ENCODE assay signal across 8 mouse cellular contexts in the genomic region with DNA sequence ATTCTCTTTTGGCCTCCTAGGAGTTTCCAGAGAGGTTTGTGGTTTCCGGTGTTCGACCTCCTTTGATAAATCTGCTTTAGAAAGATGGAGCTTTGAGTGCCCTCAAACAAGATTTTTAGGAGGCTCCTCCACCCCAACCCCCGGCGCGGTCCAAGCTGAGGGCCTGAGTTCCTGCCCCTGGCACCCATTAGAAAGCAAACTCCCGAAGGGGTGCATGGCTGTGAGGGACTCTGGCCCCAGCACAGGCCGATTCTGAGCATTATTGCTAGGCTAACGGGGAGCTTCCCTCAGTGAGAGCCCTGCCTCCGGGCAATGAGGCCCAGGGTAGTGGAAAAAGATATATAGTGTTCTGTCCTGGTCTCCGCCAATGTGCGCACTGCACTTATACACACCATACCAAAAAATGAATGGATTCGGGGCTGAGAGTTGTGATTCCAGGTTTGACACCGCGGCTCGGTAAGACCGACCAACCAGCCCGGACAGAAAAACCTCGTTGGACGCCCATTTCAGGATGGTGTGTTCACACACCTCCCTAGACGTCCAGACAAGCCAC. TPM values are rescaled to one million over a fixed set of nuclear protein-coding genes. Genes with fewer than 3 reads are reported as not detected.
DNase-seq lines count a peak whose midpoint lies in the region; ATAC-seq and TF ChIP-seq lines count a peak whose summit lies in the region.

No protein-coding gene starts in this region.

- H3K9me3 ChIP-seq in heart, embryonic 14.5 days (ENCODE audit: control insufficient read depth, low read length), result no peaks in the 10 kb centered on the region
- no peaks in the 10 kb centered on the region for H3K9me3 ChIP-seq in ES-E14 (ENCODE audit: control insufficient read depth, insufficient read depth, low read depth, low read length)
- no peaks in the 10 kb centered on the region for H3K9me3 ChIP-seq in forebrain, embryonic 12.5 days
- no peaks in the 10 kb centered on the region for H3K9me3 ChIP-seq in liver, embryonic 14.5 days (ENCODE audit: control insufficient read depth, low read length)

- in situ Hi-C loops in ES-E14 (cut with MboI; ENCODE audit: low sequenced_read_pairs in 2 of 2, unreplicated experiment in 2 of 2), result no loop called here

- H3K27me3 ChIP-seq in heart, embryonic 14.5 days (ENCODE audit: control insufficient read depth, insufficient read depth, low read length), result no peaks in the 10 kb centered on the region
- no peaks in the 10 kb centered on the region for H3K27me3 ChIP-seq in forebrain, embryonic 12.5 days
- no peaks in the 10 kb centered on the region; the same call in 1 of the 2 replicates for H3K27me3 ChIP-seq in liver, embryonic 14.5 days (ENCODE audit: control insufficient read depth, insufficient read depth, low read length)

- peak overlapping the region; percentile 99 for H3K4me2 ChIP-seq in heart, embryonic 14.5 days (ENCODE audit: low read length)
- peak overlapping the region; percentile 75 for H3K4me2 ChIP-seq in forebrain, embryonic 12.5 days
- peak overlapping the region; percentile 87 for H3K4me2 ChIP-seq in liver, embryonic 14.5 days (ENCODE audit: low read depth)

- peaks cover 9 to 17% of the 10 kb centered on the region in 2 experiments for H3K4me1 ChIP-seq in heart, embryonic 14.5 days (ENCODE audit: control insufficient read depth in 2 of 2, insufficient read depth in 2 of 2, low read length in 2 of 2)
- peaks cover 0 to 4% of the 10 kb centered on the region in 2 experiments; a peak in 2 of 4 replicates for H3K4me1 ChIP-seq in ES-E14 (ENCODE audit: control insufficient read depth in 2 of 2, insufficient read depth in 2 of 2, low read length in 2 of 2, poor library complexity in 1 of 2)
- peaks cover 11% of the 10 kb centered on the region; the same call in 1 of the 2 replicates for H3K4me1 ChIP-seq in forebrain, embryonic 12.5 days
- H3K4me1 ChIP-seq in liver, embryonic 14.5 days (replicated peaks; ENCODE audit: control insufficient read depth in 2 of 2, insufficient read depth in 2 of 2, low read length in 1 of 2), result 0 out of 4 replicates have a peak, but pooled peaks cover 0 to 2% of the 10 kb centered on the region in 2 experiments

- peak overlapping the region; percentile 88 to 92 for H3K27ac ChIP-seq in heart, embryonic 14.5 days (replicated peaks in 1 of 2; ENCODE audit: control insufficient read depth in 1 of 2, insufficient read depth in 1 of 2, low read depth in 2 of 2, low read length in 2 of 2)
- H3K27ac ChIP-seq in ES-E14 (ENCODE audit: insufficient read depth, low read depth, low read length, poor library complexity, severe bottlenecking), result no peak overlapping the region
- no peak overlapping the region for H3K27ac ChIP-seq in forebrain, embryonic 12.5 days
- H3K27ac ChIP-seq in liver, embryonic 14.5 days, result no peak overlapping the region

- peak overlapping the region; percentile 94 for H3K9ac ChIP-seq in heart, embryonic 14.5 days (ENCODE audit: low read length)
- H3K9ac ChIP-seq in ES-E14 (ENCODE audit: insufficient read depth, low read depth, low read length, poor library complexity, severe bottlenecking), result peak overlapping the region; percentile 71; the same call in 1 of the 2 replicates
- peak overlapping the region; percentile 82; the same call in 1 of the 2 replicates for H3K9ac ChIP-seq in forebrain, embryonic 12.5 days
- no peak overlapping the region for H3K9ac ChIP-seq in liver, embryonic 14.5 days (replicated peaks)

- no peak for DNase-seq in heart, postnatal 4 days
- DNase-seq in ES-E14 (ENCODE audit: low read depth, low spot score), result no peak
- DNase-seq in liver, embryonic 14.5 days (ENCODE audit: low read depth in 3 of 3, low spot score in 3 of 3), result no peak
- no peak for DNase-seq in retina, postnatal 1 day
- DNase-seq in kidney, postnatal 14 days, result no peak
- DNase-seq in right cerebral cortex, postnatal 4 days, result no peak

- H3K4me3 ChIP-seq in heart, embryonic 14.5 days (ENCODE audit: control insufficient read depth in 1 of 2, insufficient read depth in 1 of 2, low read depth in 1 of 2, low read length in 2 of 2), result peak overlapping the region; percentile 64 to 71
- H3K4me3 ChIP-seq in ES-E14 (ENCODE audit: insufficient read depth in 1 of 2, low read depth in 1 of 2, low read length in 2 of 2, poor library complexity in 1 of 2, severe bottlenecking in 1 of 2), result peak overlapping the region; percentile 64 to 77
- H3K4me3 ChIP-seq in forebrain, embryonic 12.5 days (replicated peaks), result peak overlapping the region; percentile 51; the same call in 1 of the 2 replicates
- H3K4me3 ChIP-seq in liver, embryonic 14.5 days (ENCODE audit: insufficient read depth in 1 of 2, low read depth in 2 of 2, low read length in 2 of 2), result no peak overlapping the region

- no peak for TF ChIP-seq CTCF in liver, embryonic 14.5 days (IDR thresholded peaks at IDR 0.05; ENCODE audit: low read depth)

- ATAC-seq in heart, embryonic 14.5 days (ENCODE audit: insufficient number of reproducible peaks, insufficient read depth, low FRiP score, low read depth), result no peak
- ATAC-seq in forebrain, embryonic 12.5 days (ENCODE audit: low FRiP score), result no peak; the same call in 1 of the 2 replicates
- ATAC-seq in liver, embryonic 14.5 days (ENCODE audit: insufficient read depth), result no peak

- 83% methylated on average over 20 of the region's 20 CpGs for WGBS in heart, embryonic 14.5 days
- WGBS in forebrain, embryonic 12.5 days, result 79% methylated on average over 20 of the region's 20 CpGs
- WGBS in liver, embryonic 14.5 days (ENCODE audit: insufficient replicate concordance), result 71% methylated on average over 20 of the region's 20 CpGs

- no peak for TF ChIP-seq EP300 in liver, embryonic 14.5 days (IDR thresholded peaks at IDR 0.05; ENCODE audit: low read depth)

- peaks cover 15% of the 10 kb centered on the region for H3K36me3 ChIP-seq in heart, embryonic 14.5 days (ENCODE audit: control insufficient read depth, insufficient read depth, low read length)
- H3K36me3 ChIP-seq in ES-E14 (ENCODE audit: control insufficient read depth, insufficient read depth, low read length, poor library complexity, severe bottlenecking), result peaks cover 3% of the 10 kb centered on the region; the same call in 1 of the 2 replicates
- peaks cover 13% of the 10 kb centered on the region; the same call in 1 of the 2 replicates for H3K36me3 ChIP-seq in forebrain, embryonic 12.5 days (replicated peaks)
- H3K36me3 ChIP-seq in liver, embryonic 14.5 days (replicated peaks; ENCODE audit: control insufficient read depth, insufficient read depth, low read depth), result no peaks in the 10 kb centered on the region

TF ChIP-seq in ES-E14, 5 proteins besides CTCF, POLR2A, EP300 and RAD21:
- no peak for TF ChIP-seq ZNF384 (IDR thresholded peaks at IDR 0.05; ENCODE audit: low read depth, low read length)
- TF ChIP-seq CHD2 (IDR thresholded peaks at IDR 0.05; ENCODE audit: low read depth, low read length), result no peak
- no peak for TF ChIP-seq MAFK (IDR thresholded peaks at IDR 0.05; ENCODE audit: insufficient read depth, low read depth, low read length)
- TF ChIP-seq ZC3H11A (IDR thresholded peaks at IDR 0.05; ENCODE audit: borderline replicate concordance, low read depth, low read length), result no peak
- no peak for TF ChIP-seq HCFC1 (IDR thresholded peaks at IDR 0.05; ENCODE audit: borderline replicate concordance, insufficient read depth, low read length)

RNA-seq across cellular contexts. Expression of a gene that starts 14.7 kb away (rescaled TPM):
- 63.1 and 66.7 TPM in 2 replicates for polyA plus RNA-seq in heart, embryonic 14.5 days (2014; fragmentation: Nextera tagmentation; extraction: Ambion mirVana)
- total RNA-seq in heart, postnatal 4 days (2021), result 10 to 100 TPM; 20.4 to 20.6 TPM
- total RNA-seq in ES-E14 (2012; rRNA removed), result 93.7 and 126 TPM in 2 replicates
- 116 and 127 TPM in 2 replicates for polyA plus RNA-seq in forebrain, embryonic 12.5 days (2016; fragmentation: Nextera tagmentation; extraction: Ambion mirVana)
- polyA plus RNA-seq in liver, embryonic 14.5 days (2012; rRNA removed), result 4.3 and 7.3 TPM in 2 replicates
- polyA plus RNA-seq in liver, embryonic 14.5 days (2014; fragmentation: Nextera tagmentation; extraction: Ambion mirVana), result 13.3 and 13.6 TPM in 2 replicates

RNA-seq across cellular contexts. Expression of a gene that starts 32.2 kb away (rescaled TPM):
- polyA plus RNA-seq in heart, embryonic 14.5 days (2014; fragmentation: Nextera tagmentation; extraction: Ambion mirVana), result 1.8 and 2.0 TPM in 2 replicates
- 1 to 10 TPM; 1.5 to 1.7 TPM for total RNA-seq in heart, postnatal 4 days (2021)
- 0.58 and 0.74 TPM in 2 replicates for total RNA-seq in ES-E14 (2012; rRNA removed)
- polyA plus RNA-seq in forebrain, embryonic 12.5 days (2016; fragmentation: Nextera tagmentation; extraction: Ambion mirVana), result 1.3 and 1.6 TPM in 2 replicates
- 0.03 and 0.04 TPM in 2 replicates for polyA plus RNA-seq in liver, embryonic 14.5 days (2012; rRNA removed)
- not detected in 2 replicates for polyA plus RNA-seq in liver, embryonic 14.5 days (2014; fragmentation: Nextera tagmentation; extraction: Ambion mirVana)

RNA-seq across cellular contexts. Expression of a gene that starts 32.3 kb away (rescaled TPM):
- 277 and 306 TPM in 2 replicates for polyA plus RNA-seq in heart, embryonic 14.5 days (2014; fragmentation: Nextera tagmentation; extraction: Ambion mirVana)
- total RNA-seq in heart, postnatal 4 days (2021), result 100 to 1,000 TPM; 118 to 131 TPM
- 278 and 403 TPM in 2 replicates for total RNA-seq in ES-E14 (2012; rRNA removed)
- 799 and 857 TPM in 2 replicates for polyA plus RNA-seq in forebrain, embryonic 12.5 days (2016; fragmentation: Nextera tagmentation; extraction: Ambion mirVana)
- 35.6 and 58.7 TPM in 2 replicates for polyA plus RNA-seq in liver, embryonic 14.5 days (2012; rRNA removed)
- polyA plus RNA-seq in liver, embryonic 14.5 days (2014; fragmentation: Nextera tagmentation; extraction: Ambion mirVana), result 120 and 122 TPM in 2 replicates

RNA-seq across cellular contexts. Expression of a gene that starts 40.4 kb away (rescaled TPM):
- polyA plus RNA-seq in heart, embryonic 14.5 days (2014; fragmentation: Nextera tagmentation; extraction: Ambion mirVana), result 487 and 508 TPM in 2 replicates
- total RNA-seq in heart, postnatal 4 days (2021), result 100 to 1,000 TPM; 519 to 549 TPM
- total RNA-seq in ES-E14 (2012; rRNA removed), result 1.9 and 3.2 TPM in 2 replicates
- 0.59 and 1.6 TPM in 2 replicates for polyA plus RNA-seq in forebrain, embryonic 12.5 days (2016; fragmentation: Nextera tagmentation; extraction: Ambion mirVana)
- 0.12 and 0.30 TPM in 2 replicates for polyA plus RNA-seq in liver, embryonic 14.5 days (2012; rRNA removed)
- 0.28 and 0.29 TPM in 2 replicates for polyA plus RNA-seq in liver, embryonic 14.5 days (2014; fragmentation: Nextera tagmentation; extraction: Ambion mirVana)

Comparison
In these comparisons a context has a peak if more than half of its experiments do, and no peak if none do; other contexts are left out.
1. H3K27ac ChIP-seq: peak in heart, embryonic 14.5 days (2 of 2); none in ES-E14 (single experiment), forebrain, embryonic 12.5 days (single experiment) and liver, embryonic 14.5 days (single experiment).
2. H3K4me3 ChIP-seq: peak in heart, embryonic 14.5 days (2 of 2), ES-E14 (2 of 2) and forebrain, embryonic 12.5 days (single experiment); none in liver, embryonic 14.5 days (0 of 2).
3. Peak in every context shown above with its lines, with median percentiles within 50 percentile points of each other: H3K4me2 ChIP-seq.